Comparison of ENCODE assay signal across 10 mouse cellular contexts in the genomic region with DNA sequence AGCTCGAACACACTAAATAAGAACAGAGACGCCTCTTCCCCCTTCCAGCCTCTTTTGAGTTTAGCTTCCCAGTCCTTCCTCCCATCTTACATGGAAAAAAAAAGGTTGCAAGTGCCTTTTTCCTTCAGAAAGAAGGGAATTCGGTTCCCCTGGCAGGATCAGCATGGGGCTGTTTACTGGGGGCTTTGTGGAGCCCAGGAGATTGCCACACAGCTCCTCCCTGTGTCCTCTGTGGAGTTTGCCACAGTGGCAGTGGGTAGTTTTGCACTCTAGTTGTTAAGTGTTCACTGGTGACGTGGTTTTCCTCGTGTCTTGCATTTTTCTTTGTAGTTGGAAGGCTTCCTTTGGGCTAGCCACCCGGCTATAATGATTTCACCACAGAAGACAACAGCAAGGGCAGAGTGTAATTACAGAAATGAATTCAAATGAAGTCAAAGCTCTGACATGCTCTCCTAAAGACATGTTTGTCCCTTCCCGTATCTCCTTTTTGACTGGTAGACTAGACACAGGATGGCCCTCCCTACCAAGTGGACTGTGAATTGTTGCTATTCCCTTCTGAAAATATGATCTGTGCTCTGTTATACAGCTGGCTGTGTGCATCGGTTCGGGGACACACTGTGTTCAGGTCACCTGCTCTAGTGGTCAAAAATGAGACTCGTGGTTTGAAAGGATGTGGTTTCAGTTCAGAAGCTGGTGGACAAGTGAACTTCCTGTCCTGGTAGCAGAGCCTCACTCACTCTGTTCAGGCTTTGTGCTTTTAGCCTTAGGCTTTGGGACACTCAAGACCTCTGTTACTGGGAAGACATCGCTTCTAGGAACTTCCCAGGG. TPM values are rescaled to one million over a fixed set of nuclear protein-coding genes. Genes with fewer than 3 reads are reported as not detected.
DNase-seq lines count a peak whose midpoint lies in the region; ATAC-seq and TF ChIP-seq lines count a peak whose summit lies in the region.
"Had no signal": no experiment of that assay in that cellular context is flagged by ENCODE, and none has a peak within 500 bp of the region (broad histone marks: within the 10 kb centered on the region; RNA-seq: fewer than 3 reads in every experiment).

No protein-coding gene starts in this region.

- peaks cover 53% of the 10 kb centered on the region for H3K79me2 ChIP-seq in myocyte (ENCODE audit: control insufficient read depth, insufficient read depth)

- H3K36me3 ChIP-seq in heart, embryonic 13.5 days, result peaks cover 28% of the 10 kb centered on the region
- H3K36me3 ChIP-seq in hindbrain, embryonic 14.5 days (replicated peaks; ENCODE audit: control insufficient read depth, insufficient read depth), result no peaks in the 10 kb centered on the region
- H3K36me3 ChIP-seq in myocyte (ENCODE audit: control insufficient read depth, insufficient read depth), result peaks cover 24% of the 10 kb centered on the region

- no peak for DNase-seq in heart, adult 18-20 months
- no peak for DNase-seq in hindbrain, embryonic 14.5 days (ENCODE audit: low spot score)
- DNase-seq in cerebellum, adult 8-10 months, result no peak
- DNase-seq in embryo, embryonic 10.5 days (ENCODE audit: low spot score), result no peak
- DNase-seq: cerebellum, postnatal 14 days; kidney, adult 11 months had no signal

- no peak for ATAC-seq in heart, embryonic 13.5 days (ENCODE audit: extremely low read depth, insufficient number of reproducible peaks, low FRiP score, low TSS enrichment)
- peak; percentile 55 for ATAC-seq in common myeloid progenitor, adult 5-6 weeks (replicated peaks; ENCODE audit: low read depth, poor library complexity, severe bottlenecking)
- no peak for ATAC-seq in hindbrain, embryonic 14.5 days (ENCODE audit: low FRiP score)
- ATAC-seq in activated CD4-positive, CD25-positive, alpha-beta regulatory T cell, adult 4 months, result no peak

- H3K27me3 ChIP-seq in heart, embryonic 13.5 days (replicated peaks), result no peaks in the 10 kb centered on the region
- no peaks in the 10 kb centered on the region for H3K27me3 ChIP-seq in hindbrain, embryonic 14.5 days (ENCODE audit: control insufficient read depth, insufficient read depth, low read length)
- H3K27me3 ChIP-seq in myocyte (ENCODE audit: control insufficient read depth, insufficient read depth, insufficient read length), result no peaks in the 10 kb centered on the region

- no peak overlapping the region for H3K9ac ChIP-seq in heart, embryonic 13.5 days
- no peak overlapping the region for H3K9ac ChIP-seq in hindbrain, embryonic 14.5 days

- WGBS in heart, embryonic 13.5 days, result 80% methylated on average over 11 of the region's 11 CpGs
- 46% methylated on average over 11 of the region's 11 CpGs for WGBS in hindbrain, embryonic 14.5 days

- TF ChIP-seq POLR2A in myocyte (IDR thresholded peaks at IDR 0.05; ENCODE audit: insufficient read length, low read depth), result no peak

- H3K4me2 ChIP-seq in heart, embryonic 13.5 days, result no peak overlapping the region
- H3K4me2 ChIP-seq in hindbrain, embryonic 14.5 days (replicated peaks), result no peak overlapping the region
- peak overlapping the region; percentile 30 for H3K4me2 ChIP-seq in myocyte (ENCODE audit: low read depth)

- no peak overlapping the region for H3K4me3 ChIP-seq in heart, embryonic 13.5 days
- H3K4me3 ChIP-seq in hindbrain, embryonic 14.5 days (replicated peaks; ENCODE audit: low read length), result no peak overlapping the region
- H3K4me3 ChIP-seq in myocyte, result no peak overlapping the region

- H3K27ac ChIP-seq in heart, embryonic 13.5 days (replicated peaks), result 0 out of 2 replicates have a peak overlapping the region, but pooled peaks have one; percentile 17
- peak overlapping the region; percentile 39; the same call in 1 of the 2 replicates for H3K27ac ChIP-seq in hindbrain, embryonic 14.5 days

- H3ac ChIP-seq in myocyte (ENCODE audit: control insufficient read depth, insufficient read length), result no peak overlapping the region

- H3K9me3 ChIP-seq in heart, embryonic 13.5 days, result no peaks in the 10 kb centered on the region
- no peaks in the 10 kb centered on the region for H3K9me3 ChIP-seq in hindbrain, embryonic 14.5 days (ENCODE audit: control insufficient read depth, low read length)

- H3K4me1 ChIP-seq in heart, embryonic 13.5 days, result peaks cover 47% of the 10 kb centered on the region
- peaks cover 7% of the 10 kb centered on the region; the same call in 1 of the 2 replicates for H3K4me1 ChIP-seq in hindbrain, embryonic 14.5 days (replicated peaks; ENCODE audit: control insufficient read depth, insufficient read depth, low read length)

TF ChIP-seq in myocyte, 11 proteins besides CTCF, POLR2A, EP300 and RAD21:
- TF ChIP-seq MYOG (IDR thresholded peaks at IDR 0.05; ENCODE audit: control insufficient read depth in 1 of 3, insufficient read depth in 1 of 3, insufficient read length in 2 of 3, low read depth in 2 of 3) (peak in 1 of 3 experiments; percentile 62), MYOD1 (IDR thresholded peaks at IDR 0.05; ENCODE audit: control insufficient read depth in 1 of 3, insufficient read length in 2 of 3, low read depth in 2 of 3) (peak in 2 of 3 experiments; percentile 76 to 77), POLR2AphosphoS2 (IDR thresholded peaks at IDR 0.05; ENCODE audit: insufficient read length, low read depth) (no peak)

RNA-seq across cellular contexts. Expression of gene 1700056E22Rik, which starts 32.6 kb away (rescaled TPM):
- polyA plus RNA-seq in heart, embryonic 13.5 days (2015; fragmentation: Nextera tagmentation; extraction: Ambion mirVana), result 2.4 TPM in 2 replicates
- total RNA-seq in heart, adult 18-20 months (2021), result 1 to 10 TPM in 1 of 2 experiments, under 1 TPM in 1; 0.55 to 1.6 TPM
- total RNA-seq in common myeloid progenitor, adult 5-6 weeks (2017), result 0.09 and 1.4 TPM in 2 replicates
- 0.37 and 0.75 TPM in 2 replicates for polyA plus RNA-seq in hindbrain, embryonic 14.5 days (2014; fragmentation: Nextera tagmentation; extraction: Ambion mirVana)
- 3.2 TPM for polyA plus RNA-seq in myocyte (2012; fragmentation: generic; extraction: Trizol)
- 1 to 10 TPM in 1 of 2 experiments, under 1 TPM in 1; 0.90 to 2.0 TPM for polyA plus RNA-seq in activated CD4-positive, CD25-positive, alpha-beta regulatory T cell, adult 4 months (2017; shearing (Covaris generic))

RNA-seq across cellular contexts. Expression of gene Dusp10, which starts 53.6 kb away (rescaled TPM):
- 12.1 and 13.2 TPM in 2 replicates for polyA plus RNA-seq in heart, embryonic 13.5 days (2015; fragmentation: Nextera tagmentation; extraction: Ambion mirVana)
- 1 to 10 TPM; 3.6 to 5.0 TPM for total RNA-seq in heart, adult 18-20 months (2021)
- 2.5 and 3.6 TPM in 2 replicates for total RNA-seq in common myeloid progenitor, adult 5-6 weeks (2017)
- polyA plus RNA-seq in hindbrain, embryonic 14.5 days (2014; fragmentation: Nextera tagmentation; extraction: Ambion mirVana), result 4.4 and 5.2 TPM in 2 replicates
- 14.6 TPM for polyA plus RNA-seq in myocyte (2012; fragmentation: generic; extraction: Trizol)
- polyA plus RNA-seq in activated CD4-positive, CD25-positive, alpha-beta regulatory T cell, adult 4 months (2017; shearing (Covaris generic)), result 10 to 100 TPM; 17.2 to 18.2 TPM
